Mouse (Mus musculus) neural tube, embryonic 13.5 days (tissue): Measurements from ENCODE around the gene Polr1c. TPM values are rescaled to one million over a fixed set of nuclear protein-coding genes. Genes with fewer than 3 reads are reported as not detected.

ENCODE experiments used
- ATAC-seq: fragments of 200-750 bp; cut with Nextera tagmentation; 2 replicates; pipeline ENCODE4 v1.8.0; 2017; ENCODE audit warnings: low read depth, mild to moderate bottlenecking, moderate TSS enrichment, moderate library complexity
- H3K27ac ChIP-seq: fragments of 300-500 bp; sonication (generic); replicated peaks from 2 replicates; pipeline ENCODE4 v1.5.1; 2015; ENCODE audit warnings: moderate library complexity, mild to moderate bottlenecking, inconsistent platforms
- H3K27me3 ChIP-seq: fragments of 300-500 bp; sonication (generic); 2 replicates; pipeline ENCODE4 v1.6.1; 2015; ENCODE audit warnings: mild to moderate bottlenecking, inconsistent platforms
- H3K36me3 ChIP-seq: fragments of 300-500 bp; sonication (generic); 2 replicates; pipeline ENCODE4 v1.6.1; 2015; ENCODE audit warnings: mild to moderate bottlenecking, inconsistent platforms
- H3K4me1 ChIP-seq: fragments of 300-500 bp; sonication (generic); replicated peaks from 2 replicates; pipeline ENCODE4 v1.6.1; 2015; ENCODE audit warnings: inconsistent platforms
- H3K4me2 ChIP-seq: fragments of 300-500 bp; sonication (generic); 2 replicates; pipeline ENCODE4 v1.6.1; 2015; ENCODE audit warnings: inconsistent platforms, mild to moderate bottlenecking, moderate library complexity
- H3K4me3 ChIP-seq: fragments of 300-500 bp; sonication (generic); 2 replicates; pipeline ENCODE4 v1.5.1; 2015; ENCODE audit warnings: mild to moderate bottlenecking, inconsistent platforms
- H3K9ac ChIP-seq: fragments of 300-500 bp; sonication (generic); 2 replicates; pipeline ENCODE4 v1.6.1; 2015; ENCODE audit warnings: moderate library complexity, mild to moderate bottlenecking, inconsistent platforms
- H3K9me3 ChIP-seq: fragments of 300-500 bp; sonication (generic); 2 replicates; pipeline ENCODE4 v1.6.1; 2016; ENCODE audit warnings: inconsistent platforms
- WGBS: fragments of 180-500 bp; shearing (Covaris S2); methylation state at CpG from one replicate; pipeline ENCODE4 v1.1.7; 2015; 5-methylcytosine and 5-hydroxymethylcytosine counted together
- polyA plus RNA-seq: library from polyadenylated mRNA; unstranded; fragments of >200 nt; fragmentation: Nextera tagmentation; extraction: Ambion mirVana; gene quantifications from 2 replicates; pipeline ENCODE4 v1.2.1, GENCODE M21; 2015

Polr1c gene
- polyA plus RNA-seq, 1 experiment from 2014 or later = 84.3 TPM

DNA sequence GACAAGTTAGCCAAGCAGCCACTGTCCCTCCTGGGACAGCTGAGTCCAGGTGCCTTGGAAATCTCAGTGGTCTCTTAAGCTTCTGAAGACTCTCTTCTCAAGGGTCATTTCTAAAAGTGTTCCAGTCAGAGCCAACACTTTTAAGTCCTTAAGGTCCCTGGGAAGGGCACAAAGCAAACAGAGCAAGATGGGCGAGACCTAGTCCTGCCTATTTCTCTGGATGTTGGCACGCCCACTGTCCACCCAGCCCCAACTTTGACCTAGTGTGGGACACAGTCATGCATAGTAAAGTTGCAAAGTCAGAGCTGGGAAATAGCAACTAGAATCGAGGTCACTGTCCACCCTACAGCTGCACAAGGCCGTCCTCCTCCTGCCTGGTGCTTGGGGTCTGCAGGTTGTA is 4.9 kb downstream of the Polr1c start:
- H3K27me3 ChIP-seq = no peaks in the 10 kb centered on the region
- no peak overlapping the region for H3K9ac ChIP-seq
- H3K4me1 ChIP-seq = peaks cover 14% of the 10 kb centered on the region
- H3K27ac ChIP-seq = no peak overlapping the region
- no peaks in the 10 kb centered on the region for H3K9me3 ChIP-seq
- peaks cover 83% of the 10 kb centered on the region for H3K36me3 ChIP-seq
- no peak for ATAC-seq
- WGBS = 81% methylated on average over 4 of the region's 4 CpGs
- no peak overlapping the region for H3K4me3 ChIP-seq
- no peak overlapping the region for H3K4me2 ChIP-seq

DNA sequence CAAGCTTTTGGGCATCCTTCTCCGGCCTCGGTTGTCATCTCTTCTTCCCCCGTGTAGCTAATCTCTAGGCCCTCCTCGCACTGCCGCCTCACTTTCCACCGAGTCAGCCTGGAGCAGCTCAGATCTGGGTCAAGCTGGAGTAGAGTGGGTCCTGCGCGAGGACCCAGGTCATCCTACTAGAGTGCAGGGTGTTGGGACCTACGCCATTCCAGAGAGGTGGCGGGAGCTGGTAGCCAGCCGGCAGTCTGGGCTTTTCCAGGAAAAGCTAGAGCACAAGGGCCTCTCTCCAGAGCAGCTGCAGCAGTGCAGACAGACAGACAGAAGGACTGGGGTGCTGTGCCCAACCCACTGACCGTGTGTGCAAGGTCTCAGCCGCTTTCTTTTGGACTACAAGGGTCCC is 5.6 kb downstream of the Polr1c start:
- Histone ChIP-seq H3K4me2 (no peak overlapping the region), H3K4me3 (no peak overlapping the region), H3K27ac (no peak overlapping the region), H3K9me3 (no peaks in the 10 kb centered on the region), H3K36me3 (peaks cover 89% of the 10 kb centered on the region), H3K9ac (no peak overlapping the region), H3K27me3 (no peaks in the 10 kb centered on the region), H3K4me1 (peaks cover 14% of the 10 kb centered on the region)
- WGBS = 86% methylated on average over 13 of the region's 13 CpGs
- no peak for ATAC-seq

DNA sequence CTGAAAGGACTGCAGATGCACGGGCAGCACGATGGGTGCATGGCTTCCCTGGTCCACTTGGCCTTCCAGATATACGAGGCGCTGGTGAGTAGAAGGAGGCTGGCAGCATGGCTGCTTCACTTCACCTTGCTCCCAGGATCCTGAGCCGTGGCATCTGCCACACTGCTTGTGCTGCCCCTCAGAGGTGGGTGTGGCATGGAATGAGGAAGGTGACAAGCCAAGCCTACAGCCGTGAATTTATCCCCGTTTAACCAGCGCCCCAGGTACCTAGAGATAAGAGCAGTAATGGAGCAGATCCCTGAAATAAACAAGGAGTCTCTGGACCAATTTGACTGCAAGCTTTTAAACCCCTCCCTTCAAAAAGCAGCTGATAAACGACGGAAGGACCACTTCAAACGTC is 6.4 kb downstream of the Polr1c start:
- no peak for ATAC-seq

DNA sequence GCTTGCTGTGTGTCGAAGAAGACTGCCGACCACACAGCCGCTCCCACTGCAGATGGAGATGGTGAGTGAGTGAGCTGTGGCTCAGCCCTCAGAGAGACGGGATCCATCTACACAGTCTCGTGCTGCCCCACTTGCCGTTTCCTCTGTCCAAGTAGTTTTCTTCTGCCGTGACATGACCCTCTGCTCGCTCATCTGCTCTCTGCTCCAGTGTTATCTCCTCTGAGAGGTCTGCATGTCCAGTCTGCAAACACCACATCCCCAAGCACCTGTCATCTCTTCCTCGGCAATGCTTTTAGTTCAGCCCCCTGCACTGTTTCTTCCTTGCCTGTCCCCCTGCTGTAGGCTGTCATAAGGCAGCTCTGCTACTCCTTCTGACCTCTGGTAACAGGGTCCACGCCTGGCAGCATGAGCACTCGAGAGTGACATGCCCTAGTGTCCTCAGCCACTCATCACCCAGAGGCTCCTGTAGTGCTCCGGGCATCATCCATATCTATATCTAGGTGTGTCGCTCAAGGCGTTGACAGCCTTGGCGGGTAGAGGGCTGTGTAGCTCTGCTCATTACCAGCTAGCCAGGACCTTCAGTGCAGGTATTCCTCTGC is 8.2 kb downstream of the Polr1c start:
- no peaks in the 10 kb centered on the region for H3K27me3 ChIP-seq
- H3K4me1 ChIP-seq = no peaks in the 10 kb centered on the region
- H3K9ac ChIP-seq = no peak overlapping the region
- WGBS = 93% methylated on average over 15 of the region's 15 CpGs
- no peak for ATAC-seq
- H3K9me3 ChIP-seq = no peaks in the 10 kb centered on the region
- H3K4me3 ChIP-seq = no peak overlapping the region
- no peak overlapping the region for H3K4me2 ChIP-seq
- H3K36me3 ChIP-seq = peaks cover 91% of the 10 kb centered on the region
- no peak overlapping the region for H3K27ac ChIP-seq

More for the DNA sequence above, 6.4 kb downstream of the Polr1c start:
- H3K27me3 ChIP-seq = no peaks in the 10 kb centered on the region
- no peak overlapping the region for H3K9ac ChIP-seq
- H3K27ac ChIP-seq = no peak overlapping the region
- H3K4me3 ChIP-seq = no peak overlapping the region
- H3K9me3 ChIP-seq = no peaks in the 10 kb centered on the region
- H3K4me2 ChIP-seq = no peak overlapping the region
- WGBS = 85% methylated on average over 11 of the region's 11 CpGs
- H3K4me1 ChIP-seq = peaks cover 6% of the 10 kb centered on the region
- H3K36me3 ChIP-seq = peaks cover 97% of the 10 kb centered on the region

DNA sequence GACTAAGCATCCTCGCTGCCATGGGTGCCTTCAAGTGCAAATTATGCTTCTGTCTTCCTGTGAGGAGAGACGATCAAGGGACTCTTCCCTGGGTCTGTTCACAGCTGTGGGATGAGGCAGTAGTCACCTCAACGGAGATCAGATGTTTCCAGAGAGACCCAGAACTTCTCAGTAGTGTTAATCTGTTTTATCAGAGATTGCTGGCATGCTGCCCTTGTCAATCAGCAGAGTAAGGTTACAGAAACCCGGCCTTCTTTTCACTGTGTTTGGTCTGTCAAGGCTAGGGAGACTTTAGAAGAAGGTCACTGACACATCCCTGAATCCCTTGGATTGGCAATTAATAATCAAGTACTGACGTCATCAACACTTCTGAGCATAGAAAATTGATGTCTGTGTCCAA is 10.4 kb downstream of the Polr1c start:
- Histone ChIP-seq H3K4me3 (no peak overlapping the region), H3K36me3 (peaks cover 89% of the 10 kb centered on the region), H3K9me3 (no peaks in the 10 kb centered on the region), H3K9ac (no peak overlapping the region), H3K27me3 (no peaks in the 10 kb centered on the region), H3K27ac (no peak overlapping the region), H3K4me1 (no peaks in the 10 kb centered on the region), H3K4me2 (no peak overlapping the region)
- ATAC-seq = no peak
- WGBS = 89% methylated on average over 5 of the region's 5 CpGs

DNA sequence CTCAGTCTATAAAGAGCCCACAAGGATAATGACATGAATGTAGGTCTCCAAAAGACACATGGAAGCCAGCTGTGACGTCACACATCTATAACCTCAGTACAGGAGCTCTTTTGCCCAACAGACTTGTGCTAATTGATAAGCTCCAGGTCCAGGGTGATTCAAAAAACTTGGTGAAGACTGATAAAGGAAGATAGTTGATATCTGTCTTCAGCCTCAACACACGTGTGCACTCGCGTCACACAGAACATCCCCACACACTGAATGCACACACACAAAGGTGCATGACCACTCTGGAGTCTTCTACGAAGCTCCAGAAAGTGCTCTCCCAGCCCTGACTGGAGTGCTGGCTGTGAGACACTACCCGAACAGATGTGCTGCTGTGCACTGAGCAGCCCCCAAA is 10.8 kb downstream of the Polr1c start:
- Histone ChIP-seq H3K4me2 (no peak overlapping the region), H3K9ac (no peak overlapping the region), H3K4me1 (no peaks in the 10 kb centered on the region), H3K9me3 (no peaks in the 10 kb centered on the region), H3K4me3 (no peak overlapping the region), H3K27me3 (no peaks in the 10 kb centered on the region), H3K27ac (no peak overlapping the region), H3K36me3 (peaks cover 85% of the 10 kb centered on the region)
- ATAC-seq = no peak
- 94% methylated on average over 6 of the region's 6 CpGs for WGBS

DNA sequence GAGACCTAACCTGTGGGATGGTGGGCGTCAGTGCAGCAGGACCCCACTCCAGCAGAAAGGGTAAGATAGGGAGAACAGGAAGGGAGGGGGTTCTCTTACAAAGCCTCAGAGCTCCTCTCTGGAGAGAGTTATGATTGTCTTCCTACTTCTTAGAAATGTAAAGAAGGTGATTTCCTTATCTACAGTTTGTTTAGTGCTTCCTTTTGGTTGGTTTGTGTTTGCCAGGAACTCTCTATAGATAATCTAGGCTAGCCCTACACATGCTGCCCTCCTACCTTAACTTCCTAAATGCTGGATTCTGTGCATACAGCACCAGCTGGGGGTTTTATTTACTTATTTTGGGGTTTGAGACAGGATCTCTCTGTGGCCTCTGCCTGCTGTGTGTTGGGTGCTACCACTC is 11.8 kb downstream of the Polr1c start:
- no peak overlapping the region for H3K27ac ChIP-seq
- H3K4me1 ChIP-seq = no peaks in the 10 kb centered on the region
- no peaks in the 10 kb centered on the region for H3K27me3 ChIP-seq
- no peaks in the 10 kb centered on the region for H3K9me3 ChIP-seq
- H3K36me3 ChIP-seq = peaks cover 81% of the 10 kb centered on the region
- no peak for ATAC-seq
- H3K4me3 ChIP-seq = no peak overlapping the region
- WGBS = 92% methylated on average over 1 of the region's 1 CpGs
- no peak overlapping the region for H3K4me2 ChIP-seq
- no peak overlapping the region for H3K9ac ChIP-seq

DNA sequence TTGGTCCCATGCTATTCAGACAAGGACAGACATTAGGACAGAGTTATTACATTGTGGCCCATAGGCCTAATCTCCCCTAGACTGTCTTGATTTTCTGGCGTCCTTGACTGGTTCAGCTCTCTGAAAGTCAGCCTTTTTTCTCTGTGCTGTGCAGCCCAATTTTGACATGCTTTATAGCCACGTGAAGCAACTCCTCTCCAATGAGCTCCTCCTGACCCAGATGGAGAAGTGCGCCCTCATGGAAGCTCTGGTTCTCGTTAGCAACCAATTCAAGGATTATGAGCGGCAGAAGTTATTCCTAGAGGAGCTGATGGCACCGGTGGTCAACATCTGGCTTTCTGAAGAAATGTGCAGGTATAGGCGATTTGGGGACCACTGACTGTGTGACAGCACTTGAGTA is 20.3 kb downstream of the Polr1c start:
- no peaks in the 10 kb centered on the region for H3K9me3 ChIP-seq
- H3K36me3 ChIP-seq = peaks cover 92% of the 10 kb centered on the region
- WGBS = 90% methylated on average over 7 of the region's 7 CpGs
- H3K4me1 ChIP-seq = no peaks in the 10 kb centered on the region
- H3K27ac ChIP-seq = no peak overlapping the region
- H3K9ac ChIP-seq = no peak overlapping the region
- no peak overlapping the region for H3K4me2 ChIP-seq
- ATAC-seq = no peak
- H3K27me3 ChIP-seq = no peaks in the 10 kb centered on the region
- no peak overlapping the region for H3K4me3 ChIP-seq

DNA sequence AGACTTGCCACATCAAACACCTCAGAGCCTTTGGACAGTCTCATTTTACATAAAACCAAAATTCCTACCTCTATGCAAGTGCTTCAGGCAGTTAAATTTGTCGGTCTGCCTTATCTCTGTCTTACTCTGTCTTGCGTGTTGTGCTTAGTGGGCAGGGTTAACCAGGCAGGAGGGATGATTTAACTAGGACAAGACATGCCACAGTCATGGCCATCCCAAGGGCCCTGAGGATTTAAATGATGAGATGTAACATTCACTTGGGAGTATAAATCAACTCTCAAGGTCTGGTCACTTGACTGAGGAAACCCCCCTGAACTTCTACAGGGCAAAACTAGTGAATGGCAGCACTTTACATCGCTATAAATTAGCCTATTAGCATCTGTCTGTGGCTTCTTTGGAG is 26.3 kb downstream of the Polr1c start:
- no peaks in the 10 kb centered on the region for H3K27me3 ChIP-seq
- H3K4me2 ChIP-seq = no peak overlapping the region
- peaks cover 99% of the 10 kb centered on the region for H3K36me3 ChIP-seq
- H3K27ac ChIP-seq = no peak overlapping the region
- H3K4me3 ChIP-seq = no peak overlapping the region
- no peaks in the 10 kb centered on the region for H3K9me3 ChIP-seq
- WGBS = 92% methylated on average over 3 of the region's 3 CpGs
- no peak for ATAC-seq
- H3K4me1 ChIP-seq = no peaks in the 10 kb centered on the region
- no peak overlapping the region for H3K9ac ChIP-seq

DNA sequence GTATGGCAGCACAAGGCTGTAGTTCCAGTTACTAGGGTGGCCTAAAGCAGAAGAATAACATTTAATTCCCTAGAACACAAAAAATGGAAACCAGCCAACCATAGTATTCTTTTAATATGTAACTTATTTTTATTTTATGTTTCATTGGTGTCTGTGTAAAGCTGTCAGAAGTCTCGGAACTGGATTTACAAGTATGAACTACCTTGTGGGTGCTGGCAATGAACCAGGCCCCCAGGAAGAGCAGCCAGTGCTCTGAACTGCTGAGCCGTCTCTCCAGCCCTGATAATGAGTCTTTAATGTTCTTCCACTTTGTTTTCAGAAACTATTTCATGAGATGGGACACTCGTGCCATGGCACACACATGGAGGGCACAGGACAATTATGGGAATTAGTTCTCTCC is 37.3 kb downstream of the Polr1c start:
- no peaks in the 10 kb centered on the region for H3K27me3 ChIP-seq
- H3K9me3 ChIP-seq = no peaks in the 10 kb centered on the region
- peaks cover 96% of the 10 kb centered on the region for H3K36me3 ChIP-seq
- H3K4me3 ChIP-seq = no peak overlapping the region
- no peak overlapping the region for H3K27ac ChIP-seq
- no peaks in the 10 kb centered on the region for H3K4me1 ChIP-seq
- WGBS = 94% methylated on average over 3 of the region's 3 CpGs
- no peak for ATAC-seq
- no peak overlapping the region for H3K4me2 ChIP-seq
- H3K9ac ChIP-seq = no peak overlapping the region

DNA sequence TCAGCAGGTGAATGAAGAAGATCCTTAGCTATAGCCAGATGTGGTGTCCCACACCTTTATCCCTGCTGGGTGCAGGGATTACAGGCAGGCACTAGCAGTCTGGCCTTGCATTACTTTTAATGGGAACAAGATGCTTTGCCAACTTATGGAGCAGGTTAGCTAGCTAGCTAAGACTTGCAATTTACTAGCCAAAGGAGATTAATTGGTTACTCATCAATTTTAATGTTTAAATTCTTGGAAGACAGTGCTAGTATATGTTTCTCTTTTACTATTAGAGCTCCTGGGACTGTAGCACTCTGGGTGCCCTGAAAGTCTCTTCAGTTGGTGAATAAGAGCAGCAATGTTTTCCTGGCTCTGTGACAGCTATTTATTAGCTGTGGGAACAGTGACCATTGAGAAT is 41.2 kb downstream of the Polr1c start:
- H3K27ac ChIP-seq = no peak overlapping the region
- no peak overlapping the region for H3K4me2 ChIP-seq
- no peaks in the 10 kb centered on the region for H3K27me3 ChIP-seq
- no peak for ATAC-seq
- H3K9me3 ChIP-seq = no peaks in the 10 kb centered on the region
- no peak overlapping the region for H3K9ac ChIP-seq
- H3K4me1 ChIP-seq = peaks cover 21% of the 10 kb centered on the region
- no peak overlapping the region for H3K4me3 ChIP-seq
- H3K36me3 ChIP-seq = peaks cover 68% of the 10 kb centered on the region

DNA sequence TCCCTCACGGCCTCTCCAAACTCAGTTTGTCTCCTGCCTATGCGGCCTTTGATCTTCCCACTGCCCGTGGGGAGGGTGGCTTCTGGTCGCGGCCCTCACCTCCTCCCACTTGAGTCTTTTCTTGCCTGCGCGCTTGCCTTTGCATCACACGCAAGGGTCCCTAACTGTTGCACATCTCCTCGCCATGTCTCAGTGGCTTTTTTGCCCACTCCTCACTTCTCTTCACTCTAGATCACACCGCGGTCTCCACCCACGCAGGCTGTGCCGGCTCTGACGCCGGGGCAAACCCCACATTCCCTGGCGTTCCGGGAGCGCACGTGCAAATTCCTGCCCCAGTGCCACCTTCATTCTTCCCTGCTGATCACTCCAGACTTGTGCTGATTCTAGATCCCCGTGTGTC is 44.8 kb downstream of the Polr1c start:
- H3K9me3 ChIP-seq = no peaks in the 10 kb centered on the region
- H3K4me2 ChIP-seq = peak overlapping the region; percentile 98
- H3K4me1 ChIP-seq = peaks cover 40% of the 10 kb centered on the region
- WGBS = under 1% methylated on average over 20 of the region's 20 CpGs
- peak overlapping the region; percentile 90 for H3K9ac ChIP-seq
- peaks cover 44% of the 10 kb centered on the region for H3K36me3 ChIP-seq
- no peaks in the 10 kb centered on the region for H3K27me3 ChIP-seq
- peak overlapping the region; percentile 81 for H3K27ac ChIP-seq
- peak overlapping the region; percentile 95 for H3K4me3 ChIP-seq
- no peak; the same call in 1 of the 2 replicates for ATAC-seq

DNA sequence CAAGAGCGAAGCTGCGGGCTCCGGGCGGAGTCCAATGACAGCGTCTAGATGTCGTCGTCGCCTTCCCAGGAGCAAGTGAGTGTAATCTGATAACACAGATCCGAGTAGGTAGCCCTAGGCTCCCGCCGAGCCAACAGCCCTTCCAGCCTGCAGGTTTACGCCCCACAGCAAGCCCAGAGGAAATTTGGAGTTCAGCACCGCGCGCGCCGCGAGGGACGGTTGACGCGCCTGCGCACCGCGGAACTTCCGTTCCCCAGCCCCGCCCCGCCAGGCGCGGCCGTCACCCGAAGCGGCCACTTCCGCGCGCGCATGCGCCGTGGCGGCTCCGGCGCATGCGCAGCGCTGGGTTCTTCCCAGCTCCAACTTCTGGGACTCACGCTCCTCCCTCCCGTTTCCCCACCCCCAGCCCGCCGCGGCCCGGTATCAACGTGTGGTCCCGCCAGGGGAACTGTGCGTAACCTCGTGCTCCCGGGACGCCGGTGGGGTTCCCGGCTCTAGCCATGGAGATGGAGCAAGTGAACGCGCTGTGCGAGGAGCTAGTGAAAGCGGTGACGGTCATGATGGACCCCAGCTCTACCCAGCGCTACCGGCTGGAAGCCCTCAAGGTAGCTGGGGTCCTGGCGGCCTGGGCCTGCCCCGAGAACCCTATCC is 45.3 kb downstream of the Polr1c start, which contains the start of the genes Polh and Xpo5:
Gene Polh, minus strand, starts transcription at position 225 of the 651 bp plus-strand sequence.
Gene Xpo5, plus strand, starts transcription at position 362 of the 651 bp plus-strand sequence.
- H3K27ac ChIP-seq = peak within 1 kb of the TSS; percentile 81
- H3K9ac ChIP-seq = peak within 1 kb of the TSS; percentile 90
- ATAC-seq = peak; percentile 96
- peaks cover 44% of the 10 kb centered on the region for H3K36me3 ChIP-seq
- H3K27me3 ChIP-seq = no peaks in the 10 kb centered on the region
- WGBS = under 1% methylated on average over 63 of the region's 66 CpGs
- no peaks in the 10 kb centered on the region for H3K9me3 ChIP-seq
- peak within 1 kb of the TSS; percentile 95 for H3K4me3 ChIP-seq
- H3K4me1 ChIP-seq = peaks cover 40% of the 10 kb centered on the region
- peak within 1 kb of the TSS; percentile 98 for H3K4me2 ChIP-seq
